Mouse (Mus musculus) adrenal gland, adult 18-20 months (tissue): ENCODE measurements around the gene Tm4sf5. TPM values are rescaled to one million over a fixed set of nuclear protein-coding genes. Genes with fewer than 3 reads are reported as not detected.
"Not testable (repeated sequence)": the region's sequence is repeated elsewhere in the genome, so short reads cannot be mapped to it uniquely, and the experiment has no call there.

Experiments used
- DNase-seq, 2 experiments: peaks; one replicate each; pipeline ENCODE4 v3.0.0; 2021 to 2022; ENCODE audit warnings: low spot score in 2 of 2
- total RNA-seq, 2 experiments: library from RNA; stranded (reverse); gene quantifications; 1 replicate in 1 of 2; 2 replicates in 1 of 2; pipeline ENCODE4 v1.2.3; 2021

Gene Tm4sf5
- total RNA-seq, 2 experiments from 2014 or later, result not detected

GRCm38 (mm10) chr11:70509753-70510564 lies 4.9 kb downstream of the Tm4sf5 start:
- peak in 1 of 2 experiments; percentile 47 for DNase-seq

GRCm38 (mm10) chr11:70511242-70511641 lies 6.2 kb downstream of the Tm4sf5 start:
- no peak for DNase-seq

GRCm38 (mm10) chr11:70511825-70512224 lies 6.8 kb downstream of the Tm4sf5 start:
- no peak for DNase-seq

- no peak for DNase-seq
Measured at GRCm38 (mm10) chr11:70512709-70513342, 7.8 kb downstream of the Tm4sf5 start.

GRCm38 (mm10) chr11:70513520-70513919 lies 8.5 kb downstream of the Tm4sf5 start:
- no peak for DNase-seq

- DNase-seq, result no peak
Measured at GRCm38 (mm10) chr11:70514288-70514687, 9.2 kb downstream of the Tm4sf5 start, which contains the start of gene Vmo1. Vmo1 (minus strand) TSS chr11:70514616.

- no peak for DNase-seq
Measured at GRCm38 (mm10) chr11:70516352-70516751, 11.3 kb downstream of the Tm4sf5 start.

- no peak for DNase-seq
Measured at GRCm38 (mm10) chr11:70518436-70518835, 13.4 kb downstream of the Tm4sf5 start.

- no peak for DNase-seq
Measured at GRCm38 (mm10) chr11:70518923-70519322, 13.9 kb downstream of the Tm4sf5 start, which contains the start of gene Gltpd2. Gltpd2 (plus strand) TSS chr11:70519196.

- peak; percentile 25 to 52 for DNase-seq
Measured at GRCm38 (mm10) chr11:70520178-70520769, 15.2 kb downstream of the Tm4sf5 start.

- not testable (repeated sequence) for DNase-seq
Measured at GRCm38 (mm10) chr11:70523306-70523989, 18.4 kb downstream of the Tm4sf5 start.

GRCm38 (mm10) chr11:70524782-70525181 lies 19.7 kb downstream of the Tm4sf5 start:
- no peak for DNase-seq

- DNase-seq, result peak; percentile 78 to 83
Measured at GRCm38 (mm10) chr11:70525184-70525678, 20.2 kb downstream of the Tm4sf5 start, which contains the start of gene Psmb6. Psmb6 (plus strand) TSS chr11:70525367.

- DNase-seq, result no peak
Measured at GRCm38 (mm10) chr11:70525726-70526125, 20.7 kb downstream of the Tm4sf5 start.

- no peak for DNase-seq
Measured at GRCm38 (mm10) chr11:70526211-70526610, 21.2 kb downstream of the Tm4sf5 start.

GRCm38 (mm10) chr11:70528610-70529009 lies 23.6 kb downstream of the Tm4sf5 start:
- no peak for DNase-seq

- DNase-seq, result not testable (repeated sequence)
Measured at GRCm38 (mm10) chr11:70531065-70531464, 26.0 kb downstream of the Tm4sf5 start.

GRCm38 (mm10) chr11:70532839-70533238 lies 27.8 kb downstream of the Tm4sf5 start, which contains the start of gene Gm40193:
Gm40193 (minus strand) TSS chr11:70532939.
- DNase-seq, result no peak

- no peak for DNase-seq
Measured at GRCm38 (mm10) chr11:70539423-70539822, 34.4 kb downstream of the Tm4sf5 start.

- peak; percentile 79 to 82 for DNase-seq
Measured at GRCm38 (mm10) chr11:70539877-70540587, 35.0 kb downstream of the Tm4sf5 start, which contains the start of gene Pld2. Pld2 (plus strand) TSS chr11:70540064.
